Mouse (Mus musculus) adrenal gland, postnatal 4 days (tissue): ENCODE data around the gene Foxa2. TPM values are rescaled to one million over a fixed set of nuclear protein-coding genes. Genes with fewer than 3 reads are reported as not detected.
A peak's percentile ranks its signal among the peaks of the same experiment; 100 is the strongest.

Experiments
- DNase-seq, 2 experiments: peaks; one replicate each; pipeline ENCODE4 v3.0.0; 2021 to 2022; ENCODE audit warnings: low spot score in 2 of 2, mixed read lengths in 2 of 2
- long read RNA-seq, 2 experiments: library from polyadenylated mRNA; stranded (forward); transcript quantifications; one replicate each; pipeline ENCODE4 v2.0.0; 2021
- total RNA-seq, 2 experiments: library from RNA; stranded (reverse); gene quantifications; 2 replicates each; pipeline ENCODE4 v1.2.3; 2021

Gene Foxa2
- 1 to 10 TPM; 1.4 to 1.8 TPM for total RNA-seq
- long read RNA-seq, experiment 1, partial matches to known transcripts, result 1 of 3 reads
- long read RNA-seq, experiment 1, other reads (novel, unspliced or antisense), result 0 of 3 reads
- long read RNA-seq, experiment 2, partial matches to known transcripts, result 0 of 1 reads
- long read RNA-seq, experiment 2, other reads (novel, unspliced or antisense), result 0 of 1 reads

GRCm38 (mm10) chr2:148046799-148047165, at the start of gene Foxa2:
TSS of gene Foxa2 (minus strand) at chr2:148046969.
- DNase-seq, result no peak

DNA sequence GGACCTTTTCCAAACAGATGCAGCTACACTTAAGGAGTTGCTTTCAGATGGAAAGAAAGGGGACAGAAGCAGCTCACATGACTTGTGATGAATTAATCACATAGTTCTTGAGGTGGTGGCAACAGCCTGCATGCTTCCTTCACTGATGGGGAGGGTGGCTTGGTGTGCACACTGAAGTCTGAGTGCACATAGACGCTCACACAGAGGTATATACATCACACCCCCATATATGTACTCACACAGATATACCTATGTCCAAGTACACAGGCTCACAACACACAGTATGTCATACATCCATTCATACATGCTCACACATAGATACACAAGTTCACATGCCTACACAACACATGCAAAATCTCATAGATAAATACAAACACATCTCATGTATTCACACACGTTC, 45.3 kb upstream of the Foxa2 start:
- no peak for DNase-seq

DNA sequence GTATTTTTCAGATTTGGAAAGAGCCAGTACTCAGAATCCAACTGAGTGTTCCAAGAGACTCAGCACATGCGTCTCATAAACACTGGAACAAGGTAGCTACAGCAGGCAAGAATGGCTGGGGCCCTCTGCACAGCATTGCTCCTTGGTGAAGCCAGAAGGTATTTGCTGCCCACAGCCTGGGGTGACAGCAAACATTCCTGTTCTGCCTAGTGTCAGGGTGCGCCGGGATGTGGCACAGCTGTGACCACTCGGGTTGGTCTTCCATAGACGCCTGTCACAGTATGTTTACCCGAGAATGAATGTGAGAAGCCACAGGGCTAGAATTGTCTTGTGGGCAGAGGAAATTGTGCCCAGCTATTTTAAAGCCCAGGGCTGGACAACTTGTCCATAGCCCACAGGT, 44.9 kb upstream of the Foxa2 start:
- no peak for DNase-seq

DNA sequence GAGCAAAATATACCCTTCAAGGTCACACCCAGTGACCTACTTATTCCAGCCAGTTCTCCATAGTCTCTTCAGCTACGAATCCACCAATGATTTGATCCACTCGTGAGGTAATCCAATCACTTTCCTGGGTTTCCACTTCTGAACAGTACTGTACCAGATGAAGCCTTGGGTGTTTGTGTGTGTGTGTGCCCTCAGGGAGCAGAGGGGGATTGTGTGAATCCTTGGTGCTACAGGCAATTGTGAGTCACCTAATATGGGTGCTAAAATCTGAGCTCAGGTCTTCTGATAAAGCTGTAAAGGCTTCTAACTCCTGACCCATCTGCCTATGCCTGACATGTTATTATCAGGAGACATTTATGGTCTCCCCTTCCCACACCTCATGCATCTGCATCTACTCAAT, 43.3 kb upstream of the Foxa2 start:
- no peak for DNase-seq

DNA sequence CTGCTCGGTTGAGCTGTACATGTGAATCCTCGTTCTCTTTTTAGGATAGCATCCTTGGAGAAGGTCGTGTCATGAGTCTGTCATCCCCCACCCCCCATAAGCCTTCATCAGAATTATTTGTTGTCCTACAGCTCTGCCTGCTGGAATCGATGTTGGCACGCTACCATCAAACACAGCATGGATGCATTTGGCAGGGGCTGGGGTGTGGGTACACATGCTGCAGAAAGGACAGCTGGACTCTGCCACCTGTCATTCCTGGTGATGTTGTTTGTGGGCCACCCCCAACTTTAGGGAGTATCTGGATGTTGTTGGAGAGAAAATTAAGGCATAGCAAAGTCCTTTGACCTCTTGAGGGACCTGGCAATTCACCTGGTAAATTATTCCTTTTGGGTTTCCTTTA, 38.8 kb upstream of the Foxa2 start:
- no peak for DNase-seq

DNA sequence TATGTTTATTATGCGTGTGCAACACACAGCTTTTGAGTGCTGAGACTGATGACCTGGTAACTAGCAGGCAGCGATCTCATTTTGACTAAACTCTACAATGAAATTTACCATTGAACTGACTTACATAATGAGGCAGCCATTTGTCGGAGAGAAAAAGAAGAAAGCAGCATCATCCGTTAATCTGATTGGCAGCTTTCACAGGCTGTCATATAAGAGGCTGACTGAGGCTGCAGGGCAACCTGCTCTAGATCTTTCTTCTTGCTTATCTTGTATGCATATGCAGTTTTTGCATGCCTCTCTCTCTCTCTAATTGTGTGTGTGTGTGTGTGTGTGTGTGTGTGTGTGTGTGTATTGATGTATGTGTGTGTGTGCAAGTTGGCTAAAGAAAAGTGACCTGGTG, 38.4 kb upstream of the Foxa2 start:
- DNase-seq, result no peak

DNA sequence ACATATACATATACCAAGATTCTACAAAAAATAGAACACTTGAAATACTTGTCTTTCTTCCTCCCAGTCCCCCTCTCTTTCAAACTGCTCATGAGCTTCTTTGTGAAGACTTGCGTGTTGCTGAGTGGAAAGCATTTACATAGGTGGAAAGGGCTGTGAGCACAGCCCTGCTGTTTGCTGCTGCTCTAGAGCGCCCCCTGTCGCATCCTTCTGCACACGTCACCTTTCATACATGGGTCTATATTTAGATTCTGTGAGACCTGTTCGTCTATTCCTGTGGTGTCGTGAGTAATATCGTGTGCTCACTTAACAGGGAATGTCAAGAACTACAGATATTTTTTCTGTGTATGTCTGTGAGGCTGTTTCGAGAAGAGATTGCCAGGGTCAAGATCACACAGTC, 35.5 kb upstream of the Foxa2 start:
- DNase-seq, result no peak

- DNase-seq, result no peak
Measured at GRCm38 (mm10) chr2:148060705-148061104, 13.9 kb upstream of the Foxa2 start.

GRCm38 (mm10) chr2:148053411-148053810, 6.6 kb upstream of the Foxa2 start:
- DNase-seq, result no peak

- DNase-seq, result peak; percentile 50 to 66
Measured at GRCm38 (mm10) chr2:148048484-148049129, 1.8 kb upstream of the Foxa2 start.

DNA sequence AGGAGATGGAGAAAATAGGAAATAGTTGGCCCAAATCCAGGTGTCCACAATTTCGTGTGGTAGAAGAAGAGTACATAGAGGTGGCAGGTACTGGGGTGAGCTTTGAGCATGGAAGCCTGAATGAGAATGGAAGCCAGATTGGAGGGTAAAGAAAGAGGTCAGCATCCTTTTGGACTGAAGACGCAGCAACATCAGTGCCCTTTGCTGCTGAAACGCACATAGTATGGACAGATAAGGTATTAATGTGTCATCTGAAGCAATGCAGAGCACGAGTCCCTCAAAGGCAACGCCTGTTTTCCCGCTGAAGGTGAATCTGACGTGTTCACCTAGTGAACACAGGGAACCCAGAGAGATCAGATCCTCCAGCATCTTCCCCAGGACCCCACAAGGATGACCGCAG, 842 bp upstream of the Foxa2 start:
- DNase-seq, result no peak

- DNase-seq, result no peak
Measured at GRCm38 (mm10) chr2:148045937-148046798, 601 bp downstream of the Foxa2 start.

- DNase-seq, result no peak
Measured at GRCm38 (mm10) chr2:148045543-148045936, 1.2 kb downstream of the Foxa2 start.

DNA sequence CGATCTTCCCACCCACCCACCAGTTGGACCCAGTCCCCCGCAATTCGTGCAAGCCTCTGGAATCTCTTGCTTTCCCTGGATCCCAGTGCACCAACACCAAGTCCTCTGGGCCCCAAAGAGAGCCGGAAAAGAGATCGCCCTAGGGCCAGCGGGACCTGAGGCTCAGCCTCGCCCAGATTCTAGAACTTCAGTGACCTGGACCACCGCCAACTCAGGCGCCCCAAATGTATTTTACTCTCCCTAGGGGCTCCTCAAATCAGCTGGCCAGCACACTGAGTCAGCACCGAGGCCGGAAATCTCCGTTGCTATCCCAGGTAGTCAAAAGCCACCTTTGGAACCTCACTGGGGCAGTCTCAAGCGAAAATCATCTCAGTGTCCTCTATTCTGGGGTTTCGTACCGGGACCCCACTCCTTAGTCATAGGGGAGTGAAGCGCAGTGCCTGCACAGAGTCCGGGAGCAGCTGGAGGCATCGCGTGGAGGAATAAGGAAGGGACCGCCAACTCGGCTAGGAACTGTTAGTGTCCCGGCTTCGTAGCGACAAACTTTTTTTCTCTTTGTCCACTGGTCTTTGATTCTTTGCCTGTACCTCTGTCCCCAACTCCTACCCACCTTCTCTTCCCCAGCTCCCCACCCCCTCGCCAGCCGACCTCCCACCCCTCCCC, 1.8 kb downstream of the Foxa2 start:
- DNase-seq, result no peak

- DNase-seq, result no peak
Measured at GRCm38 (mm10) chr2:148043976-148044876, 2.5 kb downstream of the Foxa2 start.

DNA sequence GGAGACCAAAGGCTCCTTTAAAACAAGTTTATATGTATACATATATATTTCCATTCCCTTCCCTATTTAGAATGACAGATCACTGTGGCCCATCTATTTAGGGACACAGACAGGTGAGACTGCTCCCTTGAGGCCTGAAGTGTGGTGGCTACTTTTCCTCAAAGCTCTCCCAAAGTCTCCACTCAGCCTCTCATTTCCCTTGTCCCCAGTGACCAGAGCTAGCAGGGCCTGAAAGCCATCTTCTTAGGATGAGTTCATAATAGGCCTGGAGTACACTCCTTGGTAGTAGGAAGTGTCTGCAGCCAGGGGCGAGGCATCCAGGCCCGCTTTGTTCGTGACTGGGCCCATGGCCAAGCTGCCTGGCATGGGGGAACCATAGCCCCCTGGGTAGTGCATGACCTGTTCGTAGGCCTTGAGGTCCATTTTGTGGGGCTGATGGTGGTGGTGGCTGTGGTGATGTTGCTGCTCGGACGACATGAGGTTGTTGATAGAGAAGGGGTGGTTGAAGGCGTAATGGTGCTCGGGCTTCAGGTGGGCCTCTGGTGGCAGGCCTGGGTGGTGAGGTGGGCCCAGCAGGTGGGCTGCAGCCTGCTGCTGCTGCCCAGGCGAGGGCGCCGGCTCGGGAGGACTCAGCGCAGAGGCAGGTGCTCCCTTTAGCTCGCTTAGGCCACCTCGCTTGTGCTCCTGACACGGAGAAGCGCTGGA, 3.3 kb downstream of the Foxa2 start:
- DNase-seq, result no peak

- no peak for DNase-seq
Measured at GRCm38 (mm10) chr2:148042126-148042640, 4.6 kb downstream of the Foxa2 start.

- DNase-seq, result no peak
Measured at GRCm38 (mm10) chr2:148041381-148041780, 5.4 kb downstream of the Foxa2 start.

GRCm38 (mm10) chr2:148040236-148041121, 6.3 kb downstream of the Foxa2 start:
- DNase-seq, result no peak
